Mouse (Mus musculus) large intestine, adult 2 months (tissue): ENCODE measurements around the gene Ttyh1. TPM values are rescaled to one million over a fixed set of nuclear protein-coding genes. Genes with fewer than 3 reads are reported as not detected.

Experiments
- DNase-seq: peaks from one replicate; pipeline ENCODE4 v3.0.0-alpha.2; 2012; ENCODE audit warnings: low read depth, low spot score
- WGBS: fragments of 180-500 bp; shearing (Covaris S2); methylation state at CpG from one replicate; pipeline ENCODE4 v1.1.7; 2018; 5-methylcytosine and 5-hydroxymethylcytosine counted together
- polyA plus RNA-seq: library from polyadenylated mRNA; depleted of rRNA; stranded (reverse); fragments of >200 nt; gene quantifications from 2 replicates; pipeline ENCODE4 v1.2.3, GENCODE M21; 2012; rRNA removed

Gene Ttyh1
- 17.8 and 26.8 TPM in 2 replicates for polyA plus RNA-seq

GRCm38 (mm10) chr7:4119344-4119902, at the start of gene Ttyh1:
Gene Ttyh1 (plus strand): TSS chr7:4119408.
- 2% methylated on average over 36 of the region's 37 CpGs for WGBS
- no peak for DNase-seq

- WGBS = 83% methylated on average over 6 of the region's 6 CpGs
- no peak for DNase-seq
Measured at GRCm38 (mm10) chr7:4071066-4071465, 48.1 kb upstream of the Ttyh1 start.

GRCm38 (mm10) chr7:4073144-4073543, 46.1 kb upstream of the Ttyh1 start:
- 68% methylated on average over 3 of the region's 3 CpGs for WGBS
- DNase-seq = no peak

- WGBS = 84% methylated on average over 7 of the region's 7 CpGs
- no peak for DNase-seq
Measured at GRCm38 (mm10) chr7:4079511-4079910, 39.7 kb upstream of the Ttyh1 start.

- 80% methylated on average over 4 of the region's 4 CpGs for WGBS
- no peak for DNase-seq
Measured at GRCm38 (mm10) chr7:4080552-4080951, 38.7 kb upstream of the Ttyh1 start.

GRCm38 (mm10) chr7:4081706-4082105, 37.5 kb upstream of the Ttyh1 start:
- no peak for DNase-seq

- WGBS = 2% methylated on average over 2 of the region's 2 CpGs
- peak; percentile 83 for DNase-seq
Measured at GRCm38 (mm10) chr7:4082804-4083203, 36.4 kb upstream of the Ttyh1 start.

GRCm38 (mm10) chr7:4084161-4084560, 35.0 kb upstream of the Ttyh1 start:
- DNase-seq = no peak
- WGBS = 77% methylated on average over 6 of the region's 6 CpGs

- DNase-seq = no peak
Measured at GRCm38 (mm10) chr7:4085562-4085961, 33.6 kb upstream of the Ttyh1 start.

GRCm38 (mm10) chr7:4087238-4087895, 31.8 kb upstream of the Ttyh1 start:
- 55% methylated on average over 4 of the region's 4 CpGs for WGBS
- DNase-seq = no peak

GRCm38 (mm10) chr7:4087896-4088480, 31.2 kb upstream of the Ttyh1 start:
- DNase-seq = no peak
- 65% methylated on average over 6 of the region's 6 CpGs for WGBS

GRCm38 (mm10) chr7:4088679-4089078, 30.5 kb upstream of the Ttyh1 start:
- DNase-seq = no peak
- WGBS = 78% methylated on average over 2 of the region's 2 CpGs

- DNase-seq = no peak
- WGBS = 73% methylated on average over 8 of the region's 8 CpGs
Measured at GRCm38 (mm10) chr7:4091170-4091569, 28.0 kb upstream of the Ttyh1 start.

GRCm38 (mm10) chr7:4098301-4098700, 20.9 kb upstream of the Ttyh1 start:
- no peak for DNase-seq
- WGBS = 62% methylated on average over 2 of the region's 2 CpGs

- 44% methylated on average over 2 of the region's 2 CpGs for WGBS
- DNase-seq = no peak
Measured at GRCm38 (mm10) chr7:4098832-4099231, 20.4 kb upstream of the Ttyh1 start.

- WGBS = 85% methylated on average over 5 of the region's 5 CpGs
Measured at GRCm38 (mm10) chr7:4101144-4101543, 18.1 kb upstream of the Ttyh1 start.

GRCm38 (mm10) chr7:4103411-4103810, 15.8 kb upstream of the Ttyh1 start:
- DNase-seq = no peak
- WGBS = 16% methylated on average over 4 of the region's 4 CpGs

More at GRCm38 (mm10) chr7:4101144-4101543, 18.1 kb upstream of the Ttyh1 start:
- no peak for DNase-seq

- 62% methylated on average over 3 of the region's 3 CpGs for WGBS
- DNase-seq = no peak
Measured at GRCm38 (mm10) chr7:4111766-4112165, 7.4 kb upstream of the Ttyh1 start.

- no peak for DNase-seq
- 67% methylated on average over 8 of the region's 8 CpGs for WGBS
Measured at GRCm38 (mm10) chr7:4117050-4117814, 2.0 kb upstream of the Ttyh1 start.
